Mouse (Mus musculus): ENCODE measurements around the gene 1810046K07Rik. TPM values are rescaled to one million over a fixed set of nuclear protein-coding genes. Genes with fewer than 3 reads are reported as not detected.

Gene 1810046K07Rik
- total RNA-seq (2021), result not detected
- long read RNA-seq, experiment 1, result 0 reads
- long read RNA-seq, experiment 2, result 0 reads

GRCm38 (mm10) chr9:51328731-51329130 is at the start of gene 1810046K07Rik:
TSS of gene 1810046K07Rik (minus strand) at chr9:51328917.
- intact Hi-C loops (cut with DNase I), result no loop called here
- DNase-seq, result no peak

DNA sequence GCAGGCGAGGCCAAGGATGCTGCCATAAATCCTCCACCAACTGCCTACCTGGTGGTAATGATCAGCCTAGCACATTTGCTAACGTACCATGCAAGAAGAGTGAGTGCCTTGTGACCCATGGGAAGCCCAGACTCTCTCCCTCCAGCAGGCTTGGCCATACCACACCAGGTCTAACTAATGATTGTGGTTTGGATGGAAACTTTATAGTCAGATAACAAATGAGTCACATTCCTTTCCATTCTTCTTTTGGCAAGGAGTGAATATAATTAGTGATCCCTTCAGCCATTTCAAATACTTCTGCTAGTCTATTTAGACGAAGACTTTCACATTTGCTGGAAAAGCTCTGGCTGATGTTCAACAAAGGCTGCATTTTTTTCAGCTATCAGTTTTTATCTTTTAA is 40.8 kb upstream of the 1810046K07Rik start:
- intact Hi-C loops (cut with DNase I), result no loop called here
- DNase-seq, result no peak

GRCm38 (mm10) chr9:51367124-51367523 is 38.4 kb upstream of the 1810046K07Rik start:
- intact Hi-C loops (cut with DNase I), result no loop called here
- DNase-seq, result no peak

DNA sequence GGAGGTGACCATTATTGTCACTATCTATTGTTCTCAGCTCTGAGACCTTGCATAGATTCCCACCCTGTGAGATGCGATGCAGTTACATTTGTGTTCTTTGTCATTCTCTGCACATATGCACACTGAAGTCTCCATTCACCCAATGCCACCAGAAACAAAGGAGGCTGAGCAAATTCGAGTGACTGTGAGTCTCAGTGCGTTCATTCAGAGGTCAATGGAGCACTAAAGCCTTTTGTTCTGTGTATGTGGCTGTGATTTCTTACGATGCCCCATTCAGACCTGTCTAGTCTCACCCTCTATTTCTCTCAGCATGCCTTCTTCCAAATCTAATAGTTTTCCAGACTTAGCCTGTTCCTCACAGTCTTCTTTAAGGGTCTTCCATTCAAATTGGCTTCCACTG is 35.3 kb upstream of the 1810046K07Rik start:
- DNase-seq, result no peak
- intact Hi-C loops (cut with DNase I), result no loop called here

GRCm38 (mm10) chr9:51353511-51353910 is 24.8 kb upstream of the 1810046K07Rik start:
- intact Hi-C loops (cut with DNase I), result no loop called here

DNA sequence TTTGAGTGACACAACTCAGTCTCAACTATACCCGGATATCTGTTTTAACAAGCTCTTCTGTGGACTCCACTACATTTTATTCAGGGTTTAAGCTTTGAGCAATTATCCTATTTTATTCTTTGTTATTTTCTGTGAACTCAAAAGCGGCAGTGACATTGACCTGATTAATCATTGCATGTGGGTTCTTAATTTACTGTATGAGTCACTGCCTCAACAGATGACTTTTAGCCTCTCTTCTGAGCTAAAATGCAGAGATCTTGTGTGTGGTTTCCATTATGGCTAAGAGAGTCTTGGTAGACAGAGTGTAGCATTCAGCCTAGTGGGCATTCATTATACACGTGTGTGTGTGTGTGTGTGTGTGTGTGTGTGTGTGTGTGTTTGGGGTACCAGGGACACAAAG is 24.2 kb upstream of the 1810046K07Rik start:
- no peak for DNase-seq
- intact Hi-C loops (cut with DNase I), result no loop called here

More at GRCm38 (mm10) chr9:51353511-51353910, 24.8 kb upstream of the 1810046K07Rik start:
- peak in 1 of 2 experiments; percentile 22 for DNase-seq

- intact Hi-C loops (cut with DNase I), result no loop called here
- no peak for DNase-seq
Measured at GRCm38 (mm10) chr9:51349422-51349821, 20.7 kb upstream of the 1810046K07Rik start.

- DNase-seq, result no peak
- intact Hi-C loops (cut with DNase I), result no loop called here
Measured at GRCm38 (mm10) chr9:51345768-51346167, 17.1 kb upstream of the 1810046K07Rik start.

- peak; percentile 77 to 88 for DNase-seq
- intact Hi-C loops (cut with DNase I), result loop anchor here (1.0 to 10.0 kb wide), 4 partner anchors 309 to 762 kb away; partner anchors contain the start of gene Arhgap20
Measured at GRCm38 (mm10) chr9:51335294-51336010, 6.7 kb upstream of the 1810046K07Rik start.

GRCm38 (mm10) chr9:51331449-51332238 is 2.9 kb upstream of the 1810046K07Rik start:
- no peak for DNase-seq
- intact Hi-C loops (cut with DNase I), result loop anchor here (10.0 kb wide), 1 partner anchor 313 kb away; no protein-coding TSS in a partner anchor

DNA sequence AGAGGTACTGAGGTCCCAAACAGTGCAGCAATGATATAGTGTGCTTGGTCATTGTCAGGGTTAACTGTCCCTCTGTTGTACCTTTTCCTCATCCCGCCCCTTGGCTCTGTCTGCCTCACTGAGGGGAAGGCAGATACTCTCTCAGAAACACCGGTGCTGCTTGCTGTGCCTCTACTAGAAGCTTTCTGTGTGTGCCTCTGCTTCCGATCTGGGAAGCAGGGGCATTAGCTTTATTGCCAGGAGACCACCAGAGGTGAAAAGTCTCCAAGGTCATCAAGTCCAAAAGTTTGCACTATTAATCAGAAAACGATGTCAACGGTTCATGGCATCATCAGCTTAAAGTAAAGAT is 1.2 kb downstream of the 1810046K07Rik start:
- DNase-seq, result no peak
- intact Hi-C loops (cut with DNase I), result no loop called here

- no peak for DNase-seq
- intact Hi-C loops (cut with DNase I), result no loop called here
Measured at GRCm38 (mm10) chr9:51326619-51327554, 1.8 kb downstream of the 1810046K07Rik start.

DNA sequence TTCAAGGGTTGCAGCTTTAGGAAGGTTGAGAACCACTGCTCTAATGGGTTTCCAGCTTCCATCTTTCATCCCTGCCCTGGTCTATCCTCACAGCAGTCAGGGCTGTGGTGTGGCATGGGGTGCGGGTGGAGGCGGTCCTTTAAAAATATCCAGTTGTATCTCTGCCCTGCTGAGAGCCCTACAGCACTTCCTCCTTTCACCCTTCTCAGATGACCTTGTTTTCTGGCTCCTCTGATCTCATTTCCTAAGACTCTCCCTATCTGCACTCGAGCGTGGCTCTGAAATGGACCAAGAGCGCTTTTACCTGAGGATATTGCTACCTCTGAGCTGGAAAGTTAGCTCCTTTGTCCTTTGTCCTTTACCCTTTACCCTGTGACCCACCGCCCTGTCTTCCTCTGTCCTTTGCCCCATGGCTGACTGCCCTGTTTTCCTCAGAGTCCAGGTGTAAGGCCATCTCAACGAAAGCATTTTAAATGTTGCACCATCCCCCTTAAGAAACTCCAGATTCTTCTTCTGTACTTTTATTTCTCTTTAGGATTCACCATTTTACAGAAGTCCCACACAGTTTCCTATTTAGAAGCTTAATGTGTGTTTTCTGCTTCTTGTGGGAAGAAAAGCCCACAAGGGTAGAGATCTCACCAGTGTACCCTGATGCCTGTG is 4.2 kb downstream of the 1810046K07Rik start:
- intact Hi-C loops (cut with DNase I), result no loop called here
- no peak for DNase-seq

DNA sequence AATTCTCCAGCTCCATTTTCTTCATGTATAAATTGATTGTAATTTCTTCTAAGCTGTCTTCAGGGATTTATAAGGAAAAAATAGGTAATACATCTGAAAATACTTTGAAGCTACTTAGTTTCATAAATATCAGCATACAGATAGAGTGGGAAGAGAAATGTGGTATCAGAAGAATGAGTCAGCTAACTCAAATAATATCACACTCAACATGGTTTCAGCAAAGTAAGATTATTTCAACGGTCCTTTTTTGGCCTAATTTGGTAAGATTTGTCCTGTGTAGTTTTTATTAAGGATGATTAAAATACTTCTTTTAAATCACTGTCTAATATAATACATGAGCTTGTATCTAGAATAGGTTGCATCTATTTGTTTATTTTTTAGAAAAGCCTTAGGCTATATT is 8.6 kb downstream of the 1810046K07Rik start:
- intact Hi-C loops (cut with DNase I), result no loop called here
- DNase-seq, result no peak

- intact Hi-C loops (cut with DNase I), result no loop called here
- no peak for DNase-seq
Measured at GRCm38 (mm10) chr9:51318246-51318645, 10.5 kb downstream of the 1810046K07Rik start.

DNA sequence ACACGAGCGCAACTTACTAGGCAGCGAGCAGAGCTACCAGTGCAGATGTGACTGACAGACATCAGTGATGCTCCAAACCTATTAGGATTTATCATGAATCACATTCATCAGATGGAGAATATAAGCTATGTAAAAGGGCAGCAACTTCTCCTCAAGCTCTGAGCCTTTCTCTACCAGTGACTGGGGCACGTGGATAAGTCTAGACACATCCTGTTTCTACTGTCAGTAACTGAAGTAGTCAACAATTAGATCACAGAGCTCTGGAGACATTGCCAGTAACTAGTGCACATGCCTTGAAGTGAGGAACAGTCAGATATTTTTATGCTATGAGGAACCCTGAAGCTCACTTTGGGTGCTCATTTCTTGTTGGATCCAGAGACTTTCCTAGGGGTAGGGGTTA is 11.4 kb downstream of the 1810046K07Rik start:
- no peak for DNase-seq
- intact Hi-C loops (cut with DNase I), result no loop called here

DNA sequence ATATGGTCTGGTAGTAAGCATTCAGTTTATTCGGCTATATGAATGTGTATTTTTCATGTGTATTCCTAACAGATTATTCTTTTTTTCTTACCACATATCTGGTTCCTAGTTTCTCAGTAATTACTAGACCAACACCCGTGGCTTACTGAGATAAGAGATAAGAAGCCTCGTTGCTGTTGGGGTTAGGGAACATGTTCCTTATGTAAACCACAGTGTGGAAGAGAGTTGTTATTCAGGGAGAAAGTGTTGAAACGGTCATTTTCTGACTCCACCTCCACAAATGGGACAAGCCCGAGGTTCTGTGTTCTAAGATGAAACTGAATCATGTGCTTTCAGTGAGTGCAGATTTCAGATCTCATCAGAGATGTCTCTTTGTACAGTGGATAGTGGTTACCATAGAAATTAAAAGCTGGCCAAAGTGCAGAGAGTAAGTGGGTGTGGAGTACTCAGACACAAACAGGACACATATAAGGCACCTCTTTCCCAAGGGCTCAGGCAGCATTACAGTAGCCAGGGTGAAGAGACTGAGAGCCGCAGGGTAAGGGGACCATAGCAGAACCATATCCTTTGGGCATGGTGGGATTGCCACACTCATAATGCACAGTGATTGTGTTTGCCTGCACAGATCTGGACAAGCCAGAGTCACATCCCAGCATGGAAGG is 13.2 kb downstream of the 1810046K07Rik start:
- intact Hi-C loops (cut with DNase I), result no loop called here
- no peak for DNase-seq

- intact Hi-C loops (cut with DNase I), result no loop called here
- DNase-seq, result no peak
Measured at GRCm38 (mm10) chr9:51312554-51313317, 16.0 kb downstream of the 1810046K07Rik start.

- no peak for DNase-seq
- intact Hi-C loops (cut with DNase I), result no loop called here
Measured at GRCm38 (mm10) chr9:51310515-51310914, 18.2 kb downstream of the 1810046K07Rik start.

Measured in heart, postnatal 14 days (tissue).